In the genomic region with DNA sequence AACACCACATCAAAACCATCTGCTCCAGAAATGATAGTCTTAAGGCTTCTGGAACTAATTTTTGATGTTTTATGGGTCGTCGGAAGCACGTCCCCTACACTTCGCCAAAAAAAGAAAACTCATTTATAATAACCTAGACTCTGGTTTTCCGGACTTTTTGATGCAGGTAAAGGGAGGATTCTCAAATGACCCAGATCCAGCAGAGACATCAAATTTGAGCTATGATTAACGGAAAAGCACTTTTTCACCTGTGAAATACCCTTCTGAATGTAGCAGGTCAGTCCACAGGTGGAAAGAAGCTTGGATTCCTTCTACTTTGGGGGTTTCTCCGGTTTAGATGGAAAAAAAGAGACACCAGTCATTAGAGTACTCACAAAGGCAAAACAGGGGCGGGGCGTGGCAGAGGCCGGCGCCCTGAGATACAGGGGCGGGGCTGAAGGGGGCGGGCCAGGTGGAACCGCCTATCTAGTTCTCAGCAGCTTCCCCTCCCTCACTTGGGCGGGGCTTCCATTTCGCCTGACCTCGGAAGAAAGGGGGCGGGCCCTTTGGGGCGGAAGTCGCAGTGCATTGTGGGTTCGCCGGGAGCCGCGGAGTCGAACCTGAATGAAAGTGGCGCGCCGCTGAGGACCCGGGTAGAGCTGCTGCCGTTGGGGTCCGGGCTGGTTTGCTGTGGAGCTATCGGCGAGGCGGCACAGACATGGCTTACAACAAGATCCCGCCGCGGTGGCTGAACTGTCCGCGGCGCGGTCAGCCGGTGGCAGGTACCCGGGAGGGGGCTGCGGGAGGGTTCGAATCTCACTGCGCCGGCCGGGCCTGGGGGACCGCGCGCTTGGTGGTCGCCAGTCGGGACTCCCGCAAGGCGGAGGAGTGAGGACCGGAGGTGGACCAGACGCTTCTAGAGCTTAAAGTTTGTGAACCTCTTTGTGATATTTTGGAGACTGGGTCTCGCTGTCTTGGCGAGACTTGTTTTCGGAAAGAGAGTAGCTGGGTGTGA, we compare ENCODE assay signal across 7 mouse cellular contexts. TPM values are rescaled to one million over a fixed set of nuclear protein-coding genes. Genes with fewer than 3 reads are reported as not detected.
DNase-seq lines count a peak whose midpoint lies in the region; ATAC-seq lines count a peak whose summit lies in the region.

A gene (plus strand): TSS at position 548 of the 994 bp plus-strand sequence.

- H3K9me3 ChIP-seq in intestine, embryonic 15.5 days, result no peaks in the 10 kb centered on the region
- H3K9me3 ChIP-seq in midbrain, embryonic 10.5 days (replicated peaks), result no peaks in the 10 kb centered on the region

- 4% methylated on average over 60 of the region's 60 CpGs for WGBS in intestine, embryonic 15.5 days
- 4% methylated on average over 60 of the region's 60 CpGs for WGBS in midbrain, embryonic 10.5 days

- H3K9ac ChIP-seq in intestine, embryonic 15.5 days, result peak within 1 kb of the TSS; percentile 81

- H3K36me3 ChIP-seq in intestine, embryonic 15.5 days, result no peaks in the 10 kb centered on the region
- peaks cover 11% of the 10 kb centered on the region; the same call in 1 of the 2 replicates for H3K36me3 ChIP-seq in midbrain, embryonic 10.5 days

- intact Hi-C loops in gastrocnemius, postnatal 36 days (cut with DNase I), result no loop called here
- intact Hi-C loops in left cerebral cortex, postnatal 25 days (cut with DNase I), result no loop called here

- no peaks in the 10 kb centered on the region for H3K27me3 ChIP-seq in intestine, embryonic 15.5 days (replicated peaks)
- no peaks in the 10 kb centered on the region for H3K27me3 ChIP-seq in midbrain, embryonic 10.5 days (ENCODE audit: low read depth, poor library complexity, severe bottlenecking)

- peak within 1 kb of the TSS; percentile 58 for H3K27ac ChIP-seq in intestine, embryonic 15.5 days
- peak within 1 kb of the TSS; percentile 90 for H3K27ac ChIP-seq in midbrain, embryonic 10.5 days (replicated peaks)

- peak within 1 kb of the TSS; percentile 82 for H3K4me3 ChIP-seq in intestine, embryonic 15.5 days (replicated peaks)
- H3K4me3 ChIP-seq in midbrain, embryonic 10.5 days, result peak within 1 kb of the TSS; percentile 95

- peak; percentile 97 for ATAC-seq in intestine, embryonic 15.5 days

- peaks cover 3% of the 10 kb centered on the region; the same call in 1 of the 2 replicates for H3K4me1 ChIP-seq in intestine, embryonic 15.5 days (replicated peaks)
- peaks cover 9% of the 10 kb centered on the region for H3K4me1 ChIP-seq in midbrain, embryonic 10.5 days

- peak; percentile 98 for DNase-seq in adrenal gland, adult 2 months
- DNase-seq in embryo, embryonic 11.5 days (ENCODE audit: low read depth, low spot score), result peak; percentile 94
- peak; percentile 90 to 95 for DNase-seq in gastrocnemius, postnatal 36 days
- DNase-seq in left cerebral cortex, postnatal 25 days (ENCODE audit: low spot score in 2 of 2), result peak; percentile 92 to 97
- peak; percentile 96 for DNase-seq in midbrain, embryonic 10.5 days (ENCODE audit: low spot score)
- DNase-seq in right cerebral cortex, postnatal 4 days, result peak; percentile 89

- peak within 1 kb of the TSS; percentile 70 for H3K4me2 ChIP-seq in intestine, embryonic 15.5 days (replicated peaks)

RNA-seq across cellular contexts. Expression of the gene that starts here (rescaled TPM):
- 10 to 100 TPM; 33.4 to 37.4 TPM for total RNA-seq in adrenal gland, adult 2 months (2021)
- 2.3 and 2.5 TPM in 2 replicates for polyA plus RNA-seq in adrenal gland, adult 2 months (2012; rRNA removed)
- 1 to 10 TPM; 6.3 to 6.8 TPM for total RNA-seq in gastrocnemius, postnatal 36 days (2021)
- 18.7 and 21.2 TPM in 2 replicates for polyA plus RNA-seq in intestine, embryonic 15.5 days (2015; fragmentation: Nextera tagmentation; extraction: Ambion mirVana)
- 10 to 100 TPM; 23.2 to 27.1 TPM for total RNA-seq in left cerebral cortex, postnatal 25 days (2021)
- polyA plus RNA-seq in midbrain, embryonic 10.5 days (2016; fragmentation: Nextera tagmentation; extraction: Ambion mirVana), result 33.3 and 36.6 TPM in 2 replicates

Comparison
In these comparisons a context has a peak if more than half of its experiments do, and no peak if none do; other contexts are left out.
1. Peak in every context shown above with its lines: DNase-seq, ATAC-seq, H3K4me3 ChIP-seq and H3K27ac ChIP-seq.